Mouse (Mus musculus) embryonic facial prominence, embryonic 14.5 days (tissue): ENCODE data around the gene Ccdc158. TPM values are rescaled to one million over a fixed set of nuclear protein-coding genes. Genes with fewer than 3 reads are reported as not detected.

Experiments used
- ATAC-seq: fragments of 200-750 bp; cut with Nextera tagmentation; 2 replicates; pipeline ENCODE4 v1.8.0; 2017; ENCODE audit warnings: low read depth, moderate number of reproducible peaks, moderate TSS enrichment
- DNase-seq: peaks from one replicate; pipeline ENCODE4 v3.0.0-alpha.2; 2015; ENCODE audit warnings: low spot score
- H3K27ac ChIP-seq: fragments of 300-500 bp; sonication (generic); replicated peaks from 2 replicates; pipeline ENCODE4 v1.5.1; 2014; ENCODE audit warnings: low read depth, mild to moderate bottlenecking, low read length, moderate library complexity
- H3K27me3 ChIP-seq: fragments of 300-500 bp; sonication (generic); replicated peaks from 2 replicates; pipeline ENCODE4 v1.6.1; 2014; ENCODE audit warnings: low read length; ENCODE audit not compliant: control insufficient read depth, insufficient read depth
- H3K36me3 ChIP-seq: fragments of 300-500 bp; sonication (generic); 2 replicates; pipeline ENCODE4 v1.6.1; 2014; ENCODE audit warnings: low read length, mixed read lengths; ENCODE audit not compliant: control insufficient read depth, insufficient read depth
- H3K4me1 ChIP-seq: fragments of 300-500 bp; sonication (generic); 2 replicates; pipeline ENCODE4 v1.6.1; 2014; ENCODE audit warnings: antibody characterized with exemption, low read length; ENCODE audit not compliant: control insufficient read depth, insufficient read depth
- H3K4me2 ChIP-seq: fragments of 300-500 bp; sonication (generic); 2 replicates; pipeline ENCODE4 v1.6.1; 2014; ENCODE audit warnings: low read depth, mild to moderate bottlenecking, low read length, moderate library complexity, mixed read lengths
- H3K4me3 ChIP-seq: fragments of 300-500 bp; sonication (generic); 2 replicates; pipeline ENCODE4 v1.5.1; 2014; ENCODE audit warnings: low read depth, mild to moderate bottlenecking, low read length
- H3K9ac ChIP-seq: fragments of 300-500 bp; sonication (generic); 2 replicates; pipeline ENCODE4 v1.6.1; 2014; ENCODE audit warnings: low read depth, mild to moderate bottlenecking, low read length, moderate library complexity, mixed read lengths
- H3K9me3 ChIP-seq: fragments of 300-500 bp; sonication (generic); 2 replicates; pipeline ENCODE4 v1.6.1; 2016; ENCODE audit warnings: low read length; ENCODE audit not compliant: control insufficient read depth
- WGBS: fragments of 180-500 bp; shearing (Covaris S2); extraction: QIAGEN DNeasy Blood & Tissue Kit; methylation state at CpG from one replicate; pipeline ENCODE4 v1.1.7; 2014; 5-methylcytosine and 5-hydroxymethylcytosine counted together
- polyA plus RNA-seq: library from polyadenylated mRNA; unstranded; fragments of >200 nt; fragmentation: Nextera tagmentation; extraction: Ambion mirVana; gene quantifications from 2 replicates; pipeline ENCODE4 v1.2.1, GENCODE M21; 2014

Gene Ccdc158
- polyA plus RNA-seq, 1 experiment from 2014 or later = 1.4 TPM

GRCm38 (mm10) chr5:92634916-92635315 is 40.2 kb downstream of the Ccdc158 start:
- Histone ChIP-seq H3K4me1 (no peaks in the 10 kb centered on the region), H3K36me3 (no peaks in the 10 kb centered on the region), H3K27ac (no peak overlapping the region), H3K4me2 (no peak overlapping the region), H3K27me3 (no peaks in the 10 kb centered on the region), H3K4me3 (no peak overlapping the region), H3K9ac (no peak overlapping the region), H3K9me3 (no peaks in the 10 kb centered on the region)
- no peak for DNase-seq
- WGBS = 63% methylated on average over 3 of the region's 3 CpGs
- no peak for ATAC-seq

GRCm38 (mm10) chr5:92633526-92633925 is 41.5 kb downstream of the Ccdc158 start:
- no peak for DNase-seq

GRCm38 (mm10) chr5:92627896-92628295 is 47.2 kb downstream of the Ccdc158 start:
- Histone ChIP-seq H3K27me3 (no peaks in the 10 kb centered on the region), H3K9me3 (no peaks in the 10 kb centered on the region), H3K36me3 (no peaks in the 10 kb centered on the region), H3K9ac (no peak overlapping the region), H3K27ac (no peak overlapping the region), H3K4me2 (no peak overlapping the region), H3K4me1 (no peaks in the 10 kb centered on the region), H3K4me3 (no peak overlapping the region)
- WGBS = 68% methylated on average over 7 of the region's 7 CpGs
- DNase-seq (peak; percentile 75), ATAC-seq (no peak)

More at GRCm38 (mm10) chr5:92633526-92633925, 41.5 kb downstream of the Ccdc158 start:
- Histone ChIP-seq H3K27me3 (no peaks in the 10 kb centered on the region), H3K27ac (no peak overlapping the region), H3K9ac (no peak overlapping the region), H3K9me3 (no peaks in the 10 kb centered on the region), H3K4me1 (no peaks in the 10 kb centered on the region), H3K4me3 (no peak overlapping the region), H3K36me3 (no peaks in the 10 kb centered on the region), H3K4me2 (no peak overlapping the region)
- ATAC-seq = no peak
- 61% methylated on average over 4 of the region's 4 CpGs for WGBS

GRCm38 (mm10) chr5:92621883-92622282 is 53.2 kb downstream of the Ccdc158 start:
- Histone ChIP-seq H3K27me3 (no peaks in the 10 kb centered on the region), H3K4me1 (no peaks in the 10 kb centered on the region), H3K4me2 (no peak overlapping the region), H3K27ac (no peak overlapping the region), H3K9ac (no peak overlapping the region), H3K9me3 (no peaks in the 10 kb centered on the region), H3K36me3 (no peaks in the 10 kb centered on the region), H3K4me3 (no peak overlapping the region)
- ATAC-seq (no peak), DNase-seq (no peak)
- WGBS = 65% methylated on average over 5 of the region's 5 CpGs

GRCm38 (mm10) chr5:92612756-92613155 is 62.3 kb downstream of the Ccdc158 start:
- H3K9me3 ChIP-seq = no peaks in the 10 kb centered on the region
- H3K4me2 ChIP-seq = no peak overlapping the region
- no peak overlapping the region for H3K9ac ChIP-seq
- ATAC-seq (no peak), DNase-seq (no peak)
- H3K36me3 ChIP-seq = no peaks in the 10 kb centered on the region
- WGBS = 87% methylated on average over 4 of the region's 4 CpGs
- H3K4me3 ChIP-seq = no peak overlapping the region
- H3K27me3 ChIP-seq = no peaks in the 10 kb centered on the region
- H3K4me1 ChIP-seq = no peaks in the 10 kb centered on the region
- H3K27ac ChIP-seq = no peak overlapping the region

GRCm38 (mm10) chr5:92607492-92608229 is 67.4 kb downstream of the Ccdc158 start:
- H3K9ac ChIP-seq = no peak overlapping the region
- WGBS = 87% methylated on average over 5 of the region's 5 CpGs
- no peak for ATAC-seq

GRCm38 (mm10) chr5:92604452-92605247 is 70.4 kb downstream of the Ccdc158 start:
- H3K27me3 ChIP-seq = no peaks in the 10 kb centered on the region
- 64% methylated on average over 10 of the region's 10 CpGs for WGBS
- DNase-seq (peak; percentile 58), ATAC-seq (no peak)
- no peaks in the 10 kb centered on the region for H3K36me3 ChIP-seq
- H3K4me2 ChIP-seq = peak overlapping the region; percentile 91
- H3K4me1 ChIP-seq = peaks cover 6% of the 10 kb centered on the region
- no peaks in the 10 kb centered on the region for H3K9me3 ChIP-seq
- no peak overlapping the region for H3K9ac ChIP-seq
- no peak overlapping the region for H3K27ac ChIP-seq
- no peak overlapping the region for H3K4me3 ChIP-seq

More at GRCm38 (mm10) chr5:92607492-92608229, 67.4 kb downstream of the Ccdc158 start:
- no peaks in the 10 kb centered on the region for H3K9me3 ChIP-seq
- no peak overlapping the region for H3K27ac ChIP-seq
- no peak overlapping the region for H3K4me2 ChIP-seq
- no peaks in the 10 kb centered on the region for H3K36me3 ChIP-seq
- no peak overlapping the region for H3K4me3 ChIP-seq
- H3K4me1 ChIP-seq = peaks cover 6% of the 10 kb centered on the region
- no peak for DNase-seq
- H3K27me3 ChIP-seq = no peaks in the 10 kb centered on the region

- H3K4me1 ChIP-seq = peaks cover 6% of the 10 kb centered on the region
- H3K9me3 ChIP-seq = no peaks in the 10 kb centered on the region
- H3K4me2 ChIP-seq = peak within 1 kb of the TSS; percentile 91
- H3K27ac ChIP-seq = no peak within 1 kb of the TSS; the same call in 1 of the 2 replicates
- WGBS = under 1% methylated on average over 47 of the region's 69 CpGs
- H3K36me3 ChIP-seq = no peaks in the 10 kb centered on the region
- peak within 1 kb of the TSS; percentile 70 for H3K4me3 ChIP-seq
- DNase-seq = peak; percentile 87
- ATAC-seq = peak; percentile 92
- H3K27me3 ChIP-seq = no peaks in the 10 kb centered on the region
- H3K9ac ChIP-seq = peak within 1 kb of the TSS; percentile 74
Measured at GRCm38 (mm10) chr5:92602691-92603690, 72.1 kb downstream of the Ccdc158 start, which contains the start of gene Stbd1. Stbd1 (plus strand) TSS chr5:92603041.
